Mouse (Mus musculus) testis, adult 10 weeks (tissue): ENCODE results near the gene Lcn12. TPM values are rescaled to one million over a fixed set of nuclear protein-coding genes. Genes with fewer than 3 reads are reported as not detected.

Experiments used
- polyA plus RNA-seq: library from polyadenylated mRNA; stranded (reverse); fragments of 350-450 nt; fragmentation: Illumina TruSeq; extraction: RNeasy Lipid Tissue Mini Kit (QIAGEN cat#74804); gene quantifications from one replicate; pipeline ENCODE4 v1.2.3, GENCODE M21; 2014; ENCODE audit warnings: low read depth, low replicate concordance

The Lcn12 gene
- polyA plus RNA-seq, result not detected

GRCm38 (mm10) chr2:25493476-25493961, at the start of gene Lcn12:
Lcn12 (minus strand) TSS chr2:25493911.

GRCm38 (mm10) chr2:25501593-25502486, 8.1 kb upstream of the Lcn12 start, which contains the start of gene C8g:
C8g (minus strand) TSS chr2:25501719.

GRCm38 (mm10) chr2:25500576-25501405, 7.1 kb upstream of the Lcn12 start, which contains the start of gene Fbxw5:
Fbxw5 (plus strand) TSS chr2:25500750.

GRCm38 (mm10) chr2:25469969-25470368, 23.7 kb downstream of the Lcn12 start, which contains the start of gene Ptgds:
Ptgds (minus strand) TSS chr2:25470046.

GRCm38 (mm10) chr2:25460551-25461309, 33.0 kb downstream of the Lcn12 start, which contains the start of gene Paxx:
Paxx (minus strand) TSS chr2:25461094.

GRCm38 (mm10) chr2:25456205-25456953, 37.3 kb downstream of the Lcn12 start, which contains the start of gene Clic3:
Clic3 (plus strand) TSS chr2:25456838.

Other genes starting within 250 kb of the Lcn12 start
- gene AL732309.1, start 247.0 kb downstream of the Lcn12 start, polyA plus RNA-seq, result 1.1 TPM
- gene Tmem203, start 238.5 kb downstream of the Lcn12 start, polyA plus RNA-seq, result 0.80 TPM
- 24.4 TPM for gene Tprn, start 231.3 kb downstream of the Lcn12 start, polyA plus RNA-seq
- 4.1 TPM for gene Ssna1, start 221.5 kb downstream of the Lcn12 start, polyA plus RNA-seq
- gene Anapc2, start 221.4 kb downstream of the Lcn12 start, polyA plus RNA-seq, result 3.3 TPM
- gene Tmem210, start 205.8 kb downstream of the Lcn12 start, polyA plus RNA-seq, result not detected
- not detected for gene Lrrc26, start 204.0 kb downstream of the Lcn12 start, polyA plus RNA-seq
- not detected for gene Grin1, start 174.7 kb downstream of the Lcn12 start, polyA plus RNA-seq
- gene Man1b1, start 161.6 kb downstream of the Lcn12 start, polyA plus RNA-seq, result 21.6 TPM
- 0.50 TPM for gene Dpp7, start 137.6 kb downstream of the Lcn12 start, polyA plus RNA-seq
- gene Uap1l1, start 128.2 kb downstream of the Lcn12 start, polyA plus RNA-seq, result 0.10 TPM
- 0.06 TPM for gene Sapcd2, start 121.6 kb downstream of the Lcn12 start, polyA plus RNA-seq
- 0.10 TPM for gene Entpd2, start 98.0 kb downstream of the Lcn12 start, polyA plus RNA-seq
- 0.70 TPM for gene Npdc1, start 94.6 kb downstream of the Lcn12 start, polyA plus RNA-seq
- not detected for gene Fut7, start 70.6 kb downstream of the Lcn12 start, polyA plus RNA-seq
- 0.34 TPM for gene Abca2, start 65.2 kb downstream of the Lcn12 start, polyA plus RNA-seq
- not detected for gene Clic3, start 37.1 kb downstream of the Lcn12 start, polyA plus RNA-seq
- gene Paxx, start 32.8 kb downstream of the Lcn12 start, polyA plus RNA-seq, result 2.9 TPM
- gene Ptgds, start 23.9 kb downstream of the Lcn12 start, polyA plus RNA-seq, result 27.8 TPM
- 6.6 TPM for gene Fbxw5, start 6.8 kb upstream of the Lcn12 start, polyA plus RNA-seq
- gene C8g, start 7.8 kb upstream of the Lcn12 start, polyA plus RNA-seq, result 7.9 TPM
- 1.1 TPM for gene Traf2, start 53.0 kb upstream of the Lcn12 start, polyA plus RNA-seq
- 3.7 TPM for gene Edf1, start 63.9 kb upstream of the Lcn12 start, polyA plus RNA-seq
- gene Mamdc4, start 80.9 kb upstream of the Lcn12 start, polyA plus RNA-seq, result 1.2 TPM
- 3.4 TPM for gene Phpt1, start 81.3 kb upstream of the Lcn12 start, polyA plus RNA-seq
- not detected for gene Ajm1, start 87.8 kb upstream of the Lcn12 start, polyA plus RNA-seq
- gene Rabl6, start 114.6 kb upstream of the Lcn12 start, polyA plus RNA-seq, result 25.0 TPM
- 88.5 TPM for gene Ccdc183, start 123.8 kb upstream of the Lcn12 start, polyA plus RNA-seq
- gene Tmem141, start 128.1 kb upstream of the Lcn12 start, polyA plus RNA-seq, result 2.3 TPM
- gene Fcna, start 134.1 kb upstream of the Lcn12 start, polyA plus RNA-seq, result not detected
- gene Lcn8, start 159.2 kb upstream of the Lcn12 start, polyA plus RNA-seq, result not detected
- not detected for gene Lcn5, start 164.0 kb upstream of the Lcn12 start, polyA plus RNA-seq
- not detected for gene Lcn6, start 182.9 kb upstream of the Lcn12 start, polyA plus RNA-seq
- not detected for gene Lcn10, start 188.8 kb upstream of the Lcn12 start, polyA plus RNA-seq
- gene Obp2a, start 206.1 kb upstream of the Lcn12 start, polyA plus RNA-seq, result not detected
- gene Bmyc, start 212.8 kb upstream of the Lcn12 start, polyA plus RNA-seq, result 1.2 TPM
- not detected for gene Obp2b, start 243.1 kb upstream of the Lcn12 start, polyA plus RNA-seq